Mouse (Mus musculus): ENCODE measurements around the gene Snx1.
A peak's percentile ranks its signal among the peaks of the same experiment; 100 is the strongest.

Gene Snx1

GRCm38 (mm10) chr9:66090593-66091244, 35.7 kb downstream of the Snx1 start:
- DNase-seq (ENCODE audit: low read depth, low spot score): no peak

GRCm38 (mm10) chr9:66088411-66088810, 38.0 kb downstream of the Snx1 start:
- DNase-seq (ENCODE audit: low read depth, low spot score): peak; percentile 76

GRCm38 (mm10) chr9:66087062-66087461, 39.3 kb downstream of the Snx1 start:
- no peak for DNase-seq (ENCODE audit: low read depth, low spot score)

GRCm38 (mm10) chr9:66084171-66084570, 42.2 kb downstream of the Snx1 start:
- no peak for DNase-seq (ENCODE audit: low read depth, low spot score)

- DNase-seq (ENCODE audit: low read depth, low spot score): no peak
These were observed 44.4 kb downstream of the Snx1 start for GRCm38 (mm10) chr9:66081999-66082398.

GRCm38 (mm10) chr9:66080804-66081459, 45.5 kb downstream of the Snx1 start:
- DNase-seq (ENCODE audit: low read depth, low spot score): no peak

- no peak for DNase-seq (ENCODE audit: low read depth, low spot score)
These were observed 47.9 kb downstream of the Snx1 start for GRCm38 (mm10) chr9:66078493-66078892.

GRCm38 (mm10) chr9:66078072-66078471, 48.3 kb downstream of the Snx1 start:
- no peak for DNase-seq (ENCODE audit: low read depth, low spot score)

- DNase-seq (ENCODE audit: low read depth, low spot score): no peak
These were observed 53.6 kb downstream of the Snx1 start for GRCm38 (mm10) chr9:66072754-66073153.

GRCm38 (mm10) chr9:66070151-66070550, 56.2 kb downstream of the Snx1 start:
- DNase-seq (ENCODE audit: low read depth, low spot score): no peak

- peak; percentile 91 for DNase-seq (ENCODE audit: low read depth, low spot score)
These were observed 56.8 kb downstream of the Snx1 start, which contains the start of gene Snx22 for GRCm38 (mm10) chr9:66069583-66069982. Gene Snx22 (minus strand): TSS chr9:66069719.

GRCm38 (mm10) chr9:66068971-66069391, 57.4 kb downstream of the Snx1 start:
- DNase-seq (ENCODE audit: low read depth, low spot score): peak; percentile 65

GRCm38 (mm10) chr9:66068056-66068455, 58.3 kb downstream of the Snx1 start:
- DNase-seq (ENCODE audit: low read depth, low spot score): no peak

GRCm38 (mm10) chr9:66067542-66067941, 58.8 kb downstream of the Snx1 start:
- peak; percentile 61 for DNase-seq (ENCODE audit: low read depth, low spot score)

GRCm38 (mm10) chr9:66066791-66067190, 59.6 kb downstream of the Snx1 start:
- DNase-seq (ENCODE audit: low read depth, low spot score): no peak

GRCm38 (mm10) chr9:66064316-66064715, 62.1 kb downstream of the Snx1 start:
- DNase-seq (ENCODE audit: low read depth, low spot score): no peak

GRCm38 (mm10) chr9:66063446-66063845, 62.9 kb downstream of the Snx1 start:
- no peak for DNase-seq (ENCODE audit: low read depth, low spot score)

GRCm38 (mm10) chr9:66061656-66062055, 64.7 kb downstream of the Snx1 start:
- no peak for DNase-seq (ENCODE audit: low read depth, low spot score)

- DNase-seq (ENCODE audit: low read depth, low spot score): no peak
These were observed 65.4 kb downstream of the Snx1 start for GRCm38 (mm10) chr9:66060986-66061385.

- no peak for DNase-seq (ENCODE audit: low read depth, low spot score)
These were observed 66.1 kb downstream of the Snx1 start for GRCm38 (mm10) chr9:66060308-66060647.

- DNase-seq (ENCODE audit: low read depth, low spot score): peak; percentile 97
These were observed 66.6 kb downstream of the Snx1 start, which contains the start of gene Ppib for GRCm38 (mm10) chr9:66059583-66060307. Gene Ppib (plus strand): TSS chr9:66060222.

- peak; percentile 36 for DNase-seq (ENCODE audit: low read depth, low spot score)
These were observed 72.8 kb downstream of the Snx1 start for GRCm38 (mm10) chr9:66053620-66054019.

GRCm38 (mm10) chr9:66052731-66053130, 73.7 kb downstream of the Snx1 start:
- no peak for DNase-seq (ENCODE audit: low read depth, low spot score)

All from R1 (cell line).